Mouse (Mus musculus): ENCODE measurements around the gene Ogdh. TPM values are rescaled to one million over a fixed set of nuclear protein-coding genes. Genes with fewer than 3 reads are reported as not detected.
"Not testable (repeated sequence)": the region's sequence is repeated elsewhere in the genome, so short reads cannot be mapped to it uniquely, and the experiment has no call there.

Gene Ogdh
- 70.2 and 82.1 TPM in 2 replicates for polyA plus RNA-seq (2014; fragmentation: Nextera tagmentation; extraction: Ambion mirVana)

GRCm38 (mm10) chr11:6291401-6292115 is at the start of gene Ogdh:
Ogdh (plus strand) TSS chr11:6291633.
- ATAC-seq (ENCODE audit: low FRiP score) (peak; percentile 99), DNase-seq (ENCODE audit: low spot score) (peak; percentile 98)
- H3K4me3 ChIP-seq (ENCODE audit: low read depth, low read length) = peak within 1 kb of the TSS; percentile 83
- WGBS = 0% methylated on average over 73 of the region's 77 CpGs
- peak within 1 kb of the TSS; percentile 64 for H3K27ac ChIP-seq (ENCODE audit: low read depth, low read length)
- H3K9ac ChIP-seq (ENCODE audit: low read depth, low read length) = peak within 1 kb of the TSS; percentile 61
- no peaks in the 10 kb centered on the region for H3K9me3 ChIP-seq (ENCODE audit: control insufficient read depth, low read length)
- H3K4me2 ChIP-seq (replicated peaks; ENCODE audit: low read depth, low read length) = peak within 1 kb of the TSS; percentile 76
- H3K4me1 ChIP-seq (replicated peaks; ENCODE audit: control insufficient read depth, insufficient read depth, low read length) = no peaks in the 10 kb centered on the region
- H3K27me3 ChIP-seq (ENCODE audit: control insufficient read depth, insufficient read depth, low read length) = no peaks in the 10 kb centered on the region
- H3K36me3 ChIP-seq (ENCODE audit: control insufficient read depth, insufficient read depth, low read length) = no peaks in the 10 kb centered on the region

- no peak for ATAC-seq (ENCODE audit: low FRiP score)
- no peak overlapping the region for H3K4me2 ChIP-seq (replicated peaks; ENCODE audit: low read depth, low read length)
- H3K4me1 ChIP-seq (replicated peaks; ENCODE audit: control insufficient read depth, insufficient read depth, low read length) = no peaks in the 10 kb centered on the region
- H3K36me3 ChIP-seq (ENCODE audit: control insufficient read depth, insufficient read depth, low read length) = no peaks in the 10 kb centered on the region
- no peaks in the 10 kb centered on the region for H3K27me3 ChIP-seq (ENCODE audit: control insufficient read depth, insufficient read depth, low read length)
- no peak for DNase-seq (ENCODE audit: low spot score)
- H3K9ac ChIP-seq (ENCODE audit: low read depth, low read length) = no peak overlapping the region
- H3K4me3 ChIP-seq (ENCODE audit: low read depth, low read length) = no peak overlapping the region
- H3K9me3 ChIP-seq (ENCODE audit: control insufficient read depth, low read length) = no peaks in the 10 kb centered on the region
- H3K27ac ChIP-seq (ENCODE audit: low read depth, low read length) = no peak overlapping the region
- WGBS = 42% methylated on average over 18 of the region's 19 CpGs
Measured at GRCm38 (mm10) chr11:6244707-6245106, 46.7 kb upstream of the Ogdh start.

- DNase-seq (ENCODE audit: low spot score) (no peak), ATAC-seq (ENCODE audit: low FRiP score) (no peak)
- H3K9ac ChIP-seq (ENCODE audit: low read depth, low read length) = no peak overlapping the region
- no peaks in the 10 kb centered on the region for H3K27me3 ChIP-seq (ENCODE audit: control insufficient read depth, insufficient read depth, low read length)
- no peaks in the 10 kb centered on the region for H3K9me3 ChIP-seq (ENCODE audit: control insufficient read depth, low read length)
- no peaks in the 10 kb centered on the region for H3K36me3 ChIP-seq (ENCODE audit: control insufficient read depth, insufficient read depth, low read length)
- H3K27ac ChIP-seq (ENCODE audit: low read depth, low read length) = no peak overlapping the region
- no peak overlapping the region for H3K4me3 ChIP-seq (ENCODE audit: low read depth, low read length)
- no peaks in the 10 kb centered on the region for H3K4me1 ChIP-seq (replicated peaks; ENCODE audit: control insufficient read depth, insufficient read depth, low read length)
- H3K4me2 ChIP-seq (replicated peaks; ENCODE audit: low read depth, low read length) = no peak overlapping the region
- 88% methylated on average over 5 of the region's 5 CpGs for WGBS
Measured at GRCm38 (mm10) chr11:6252248-6252647, 39.2 kb upstream of the Ogdh start.

- Histone ChIP-seq H3K27me3 (ENCODE audit: control insufficient read depth, insufficient read depth, low read length) (no peaks in the 10 kb centered on the region), H3K9me3 (ENCODE audit: control insufficient read depth, low read length) (no peaks in the 10 kb centered on the region), H3K27ac (ENCODE audit: low read depth, low read length) (no peak overlapping the region), H3K4me2 (replicated peaks; ENCODE audit: low read depth, low read length) (no peak overlapping the region), H3K4me1 (replicated peaks; ENCODE audit: control insufficient read depth, insufficient read depth, low read length) (no peaks in the 10 kb centered on the region), H3K9ac (ENCODE audit: low read depth, low read length) (no peak overlapping the region), H3K36me3 (ENCODE audit: control insufficient read depth, insufficient read depth, low read length) (no peaks in the 10 kb centered on the region), H3K4me3 (ENCODE audit: low read depth, low read length) (no peak overlapping the region)
- WGBS = 90% methylated on average over 4 of the region's 4 CpGs
- no peak for DNase-seq (ENCODE audit: low spot score)
- ATAC-seq (ENCODE audit: low FRiP score) = no peak
Measured at GRCm38 (mm10) chr11:6252824-6253223, 38.6 kb upstream of the Ogdh start.

- H3K27ac ChIP-seq (ENCODE audit: low read depth, low read length); DNase-seq (ENCODE audit: low spot score); H3K4me1 ChIP-seq (replicated peaks; ENCODE audit: control insufficient read depth, insufficient read depth, low read length); ATAC-seq (ENCODE audit: low FRiP score); H3K4me3 ChIP-seq (ENCODE audit: low read depth, low read length); H3K4me2 ChIP-seq (replicated peaks; ENCODE audit: low read depth, low read length); H3K9ac ChIP-seq (ENCODE audit: low read depth, low read length); H3K27me3 ChIP-seq (ENCODE audit: control insufficient read depth, insufficient read depth, low read length); H3K9me3 ChIP-seq (ENCODE audit: control insufficient read depth, low read length); H3K36me3 ChIP-seq (ENCODE audit: control insufficient read depth, insufficient read depth, low read length): not testable (repeated sequence)
- 91% methylated on average over 2 of the region's 2 CpGs for WGBS
Measured at GRCm38 (mm10) chr11:6254602-6255001, 36.8 kb upstream of the Ogdh start.

- Histone ChIP-seq H3K9me3 (ENCODE audit: control insufficient read depth, low read length) (no peaks in the 10 kb centered on the region), H3K4me1 (replicated peaks; ENCODE audit: control insufficient read depth, insufficient read depth, low read length) (no peaks in the 10 kb centered on the region), H3K36me3 (ENCODE audit: control insufficient read depth, insufficient read depth, low read length) (peaks cover 15% of the 10 kb centered on the region), H3K9ac (ENCODE audit: low read depth, low read length) (no peak overlapping the region), H3K4me3 (ENCODE audit: low read depth, low read length) (no peak overlapping the region), H3K27ac (ENCODE audit: low read depth, low read length) (no peak overlapping the region), H3K27me3 (ENCODE audit: control insufficient read depth, insufficient read depth, low read length) (no peaks in the 10 kb centered on the region), H3K4me2 (replicated peaks; ENCODE audit: low read depth, low read length) (no peak overlapping the region)
- ATAC-seq (ENCODE audit: low FRiP score) (0 out of 2 replicates have a peak, but pooled peaks have one; percentile 27), DNase-seq (ENCODE audit: low spot score) (no peak)
- 72% methylated on average over 6 of the region's 6 CpGs for WGBS
Measured at GRCm38 (mm10) chr11:6256490-6257072, 34.9 kb upstream of the Ogdh start.

GRCm38 (mm10) chr11:6259413-6259812 is 32.0 kb upstream of the Ogdh start:
- no peak overlapping the region for H3K9ac ChIP-seq (ENCODE audit: low read depth, low read length)
- 94% methylated on average over 7 of the region's 7 CpGs for WGBS
- H3K4me1 ChIP-seq (replicated peaks; ENCODE audit: control insufficient read depth, insufficient read depth, low read length) = no peaks in the 10 kb centered on the region
- H3K9me3 ChIP-seq (ENCODE audit: control insufficient read depth, low read length) = no peaks in the 10 kb centered on the region
- no peak for DNase-seq (ENCODE audit: low spot score)
- H3K27ac ChIP-seq (ENCODE audit: low read depth, low read length) = no peak overlapping the region
- H3K27me3 ChIP-seq (ENCODE audit: control insufficient read depth, insufficient read depth, low read length) = no peaks in the 10 kb centered on the region
- H3K4me2 ChIP-seq (replicated peaks; ENCODE audit: low read depth, low read length) = no peak overlapping the region
- ATAC-seq (ENCODE audit: low FRiP score) = no peak
- H3K36me3 ChIP-seq (ENCODE audit: control insufficient read depth, insufficient read depth, low read length) = peaks cover 28% of the 10 kb centered on the region
- no peak overlapping the region for H3K4me3 ChIP-seq (ENCODE audit: low read depth, low read length)

GRCm38 (mm10) chr11:6261434-6262082 is 29.9 kb upstream of the Ogdh start:
- Histone ChIP-seq H3K4me3 (ENCODE audit: low read depth, low read length) (no peak overlapping the region), H3K4me1 (replicated peaks; ENCODE audit: control insufficient read depth, insufficient read depth, low read length) (peaks cover under 1% of the 10 kb centered on the region; the same call in 1 of the 2 replicates), H3K9me3 (ENCODE audit: control insufficient read depth, low read length) (no peaks in the 10 kb centered on the region), H3K9ac (ENCODE audit: low read depth, low read length) (no peak overlapping the region), H3K27me3 (ENCODE audit: control insufficient read depth, insufficient read depth, low read length) (no peaks in the 10 kb centered on the region), H3K36me3 (ENCODE audit: control insufficient read depth, insufficient read depth, low read length) (peaks cover 34% of the 10 kb centered on the region), H3K4me2 (replicated peaks; ENCODE audit: low read depth, low read length) (no peak overlapping the region), H3K27ac (ENCODE audit: low read depth, low read length) (no peak overlapping the region)
- DNase-seq (ENCODE audit: low spot score) (peak; percentile 89), ATAC-seq (ENCODE audit: low FRiP score) (no peak)
- 80% methylated on average over 10 of the region's 10 CpGs for WGBS
